Mouse (Mus musculus) liver, embryonic 14.5 days (tissue): Measurements from ENCODE around the gene Pih1d2.

ENCODE experiments used
- CTCF ChIP-seq: IDR thresholded peaks from 2 replicates; pipeline ENCODE4 v1.5.1; 2016; ENCODE audit warnings: antibody characterized with exemption, low read depth, control low read depth
- EP300 ChIP-seq: IDR thresholded peaks from 2 replicates; pipeline ENCODE4 v1.6.1; 2016; ENCODE audit warnings: antibody characterized with exemption, low read depth

GRCm38 (mm10) chr9:50650503-50650902 lies 33.4 kb downstream of the Pih1d2 start:
- no peak for TF ChIP-seq CTCF
- TF ChIP-seq EP300, result no peak
